Mouse (Mus musculus) bone marrow, adult 2 months (tissue): ENCODE results near the gene Iqsec1.

Experiments used
- CTCF ChIP-seq: fragments of 200-500 bp; IDR thresholded peaks from 2 replicates; pipeline ENCODE4 v1.5.1; 2011; ENCODE audit warnings: low read length, control low read depth; ENCODE audit not compliant: control insufficient read depth, insufficient read depth
- POLR2A ChIP-seq: fragments of 200-500 bp; IDR thresholded peaks from 2 replicates; pipeline ENCODE4 v1.6.1; 2011; ENCODE audit warnings: low read depth, mild to moderate bottlenecking, control low read depth, low read length, borderline replicate concordance; ENCODE audit not compliant: control insufficient read depth

GRCm38 (mm10) chr6:90660398-90661028 lies 328.0 kb downstream of the Iqsec1 start:
- no peak for TF ChIP-seq CTCF
- no peak for TF ChIP-seq POLR2A
